Mouse (Mus musculus) midbrain, embryonic 13.5 days (tissue): Measurements from ENCODE around the gene Tas2r135. TPM values are rescaled to one million over a fixed set of nuclear protein-coding genes. Genes with fewer than 3 reads are reported as not detected.

Source experiments
- polyA plus RNA-seq: library from polyadenylated mRNA; unstranded; fragments of >200 nt; fragmentation: Nextera tagmentation; extraction: Ambion mirVana; gene quantifications from 2 replicates; pipeline ENCODE4 v1.2.1, GENCODE M21; 2015

Gene Tas2r135
- polyA plus RNA-seq, 1 experiment from 2014 or later = not detected

Other genes starting within 250 kb of the Tas2r135 start
- not detected in 2 replicates for gene Tas2r144, start 190.1 kb upstream of the Tas2r135 start, polyA plus RNA-seq
- 9.1 and 10.8 TPM in 2 replicates for gene Gstk1, start 159.5 kb upstream of the Tas2r135 start, polyA plus RNA-seq
- 0.18 TPM in 1 of 2 replicates, not detected in the other for gene Tmem139, start 143.5 kb upstream of the Tas2r135 start, polyA plus RNA-seq
- 57.3 and 57.6 TPM in 2 replicates for gene Casp2, start 140.4 kb upstream of the Tas2r135 start, polyA plus RNA-seq
- 1.9 TPM in 2 replicates for gene Clcn1, start 118.7 kb upstream of the Tas2r135 start, polyA plus RNA-seq
- 5.4 and 5.7 TPM in 2 replicates for gene Fam131b, start 80.8 kb upstream of the Tas2r135 start, polyA plus RNA-seq
- gene Zyx, start 55.8 kb upstream of the Tas2r135 start, polyA plus RNA-seq = 43.2 and 46.2 TPM in 2 replicates
- gene Epha1, start 32.2 kb upstream of the Tas2r135 start, polyA plus RNA-seq = 0.24 TPM in 2 replicates
- not detected in 2 replicates for gene Tas2r143, start 5.2 kb upstream of the Tas2r135 start, polyA plus RNA-seq
- not detected in 2 replicates for gene Tas2r126, start 29.1 kb downstream of the Tas2r135 start, polyA plus RNA-seq
- not detected in 2 replicates for gene Olfr458, start 59.8 kb downstream of the Tas2r135 start, polyA plus RNA-seq
- not detected in 2 replicates for gene Olfr457, start 70.9 kb downstream of the Tas2r135 start, polyA plus RNA-seq
- not detected in 2 replicates for gene Olfr456, start 81.8 kb downstream of the Tas2r135 start, polyA plus RNA-seq
- not detected in 2 replicates for gene Olfr455, start 142.2 kb downstream of the Tas2r135 start, polyA plus RNA-seq
- not detected in 2 replicates for gene Tcaf3, start 192.3 kb downstream of the Tas2r135 start, polyA plus RNA-seq
- 1.9 and 2.3 TPM in 2 replicates for gene Tcaf2, start 239.8 kb downstream of the Tas2r135 start, polyA plus RNA-seq